Mouse (Mus musculus) mesoderm, embryonic 11.5 days (tissue): ENCODE data around the gene Cab39l.
"Not testable (repeated sequence)": the region's sequence is repeated elsewhere in the genome, so short reads cannot be mapped to it uniquely, and the experiment has no call there.

ENCODE experiments used
- DNase-seq: peaks from one replicate; pipeline ENCODE4 v3.0.0-alpha.2; 2012; ENCODE audit warnings: low read depth, low spot score

Gene Cab39l

DNA sequence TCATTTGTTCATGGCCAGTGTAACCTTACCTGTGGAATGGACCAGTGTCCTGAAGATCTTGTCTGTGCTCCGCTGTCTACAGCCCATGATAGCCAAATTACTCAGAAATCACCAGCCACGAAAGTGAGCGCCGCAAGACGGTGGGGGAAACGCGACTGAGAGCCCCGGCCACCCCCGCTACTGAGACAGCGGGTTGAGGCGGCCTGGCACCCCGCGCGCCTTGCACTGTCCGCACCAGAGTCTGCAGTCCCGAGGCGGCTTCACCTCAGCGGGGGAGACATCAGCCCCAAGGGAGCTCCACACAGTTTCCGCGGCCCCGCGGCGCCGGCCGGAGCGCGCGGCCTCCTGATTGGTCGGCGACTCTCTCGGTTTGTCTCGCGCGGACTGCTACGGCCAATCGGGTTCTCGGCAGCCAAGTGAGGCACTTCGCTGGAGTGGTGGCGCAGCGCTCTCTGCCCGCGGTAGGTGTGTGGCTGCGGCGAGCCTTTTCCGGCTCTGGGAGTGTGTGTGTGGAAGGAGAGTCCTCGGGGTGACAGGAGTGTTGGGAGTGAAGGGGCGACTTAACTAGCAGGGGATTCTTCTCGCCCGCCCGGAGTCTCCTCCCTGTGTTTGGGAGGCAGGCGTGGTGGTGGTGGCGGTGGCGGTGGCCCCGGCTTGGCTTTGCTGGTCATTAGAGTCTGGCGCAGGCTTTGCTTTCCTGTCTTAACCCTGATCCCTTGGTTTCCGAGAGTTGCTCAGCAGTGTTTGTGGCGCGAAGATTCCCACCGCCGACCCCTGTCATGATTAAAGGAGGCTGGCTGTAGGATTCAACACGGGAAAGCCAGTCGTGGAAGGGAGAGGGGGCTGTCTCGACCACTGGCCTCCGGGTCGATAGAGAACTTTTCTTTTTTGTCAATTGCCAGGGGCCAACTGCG, at the start of gene Cab39l, which contains the start of gene Setdb2:
Gene Cab39l, plus strand, starts transcription at position 415 of the 914 bp plus-strand sequence.
Gene Setdb2, minus strand, starts transcription at position 327 of the 914 bp plus-strand sequence.
- peak; percentile 95 for DNase-seq

GRCm38 (mm10) chr14:59395281-59395680, 45.5 kb upstream of the Cab39l start, which contains the start of gene Phf11c:
Gene Phf11c, minus strand, starts transcription at chr14:59395381.
- DNase-seq: no peak

DNA sequence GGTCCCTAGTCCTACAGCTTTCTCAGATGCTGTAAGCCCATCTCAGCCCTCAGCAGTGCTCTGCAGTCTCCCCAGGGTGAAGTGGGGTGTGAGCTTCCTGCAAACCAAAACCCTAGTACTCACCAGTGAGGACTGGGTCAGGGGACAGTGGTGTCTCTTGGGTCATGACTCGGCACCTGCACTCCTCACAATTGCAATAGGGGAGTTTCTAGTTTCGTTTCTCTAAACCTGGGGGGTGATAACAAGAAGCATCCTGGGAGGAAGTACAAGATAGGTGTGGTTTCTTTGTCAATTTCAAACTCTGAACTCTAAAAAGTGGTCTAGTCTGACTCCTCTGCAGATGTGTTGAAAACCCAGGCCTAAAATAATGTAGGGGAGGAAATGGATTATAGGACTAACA, 43.8 kb upstream of the Cab39l start:
- no peak for DNase-seq

DNA sequence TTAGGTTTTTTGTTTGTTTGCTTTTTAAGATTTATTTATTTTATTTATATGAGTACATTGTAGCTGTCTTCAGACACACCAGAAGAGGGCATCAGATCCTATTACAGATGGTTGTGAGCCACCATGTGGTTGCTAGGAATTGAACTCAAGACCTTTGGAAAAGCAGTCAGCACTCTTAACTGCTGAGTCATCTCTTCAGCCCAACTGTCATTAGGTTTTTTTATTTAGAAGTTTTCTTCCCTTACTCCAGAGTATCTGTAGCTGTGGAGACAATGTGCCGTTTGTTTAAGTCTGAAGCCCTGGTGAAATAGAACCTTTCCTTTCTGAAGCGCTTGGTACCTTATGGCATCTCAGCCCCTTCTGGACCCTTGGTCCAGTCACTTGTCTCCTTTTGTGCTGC, 25.8 kb upstream of the Cab39l start:
- not testable (repeated sequence) for DNase-seq

DNA sequence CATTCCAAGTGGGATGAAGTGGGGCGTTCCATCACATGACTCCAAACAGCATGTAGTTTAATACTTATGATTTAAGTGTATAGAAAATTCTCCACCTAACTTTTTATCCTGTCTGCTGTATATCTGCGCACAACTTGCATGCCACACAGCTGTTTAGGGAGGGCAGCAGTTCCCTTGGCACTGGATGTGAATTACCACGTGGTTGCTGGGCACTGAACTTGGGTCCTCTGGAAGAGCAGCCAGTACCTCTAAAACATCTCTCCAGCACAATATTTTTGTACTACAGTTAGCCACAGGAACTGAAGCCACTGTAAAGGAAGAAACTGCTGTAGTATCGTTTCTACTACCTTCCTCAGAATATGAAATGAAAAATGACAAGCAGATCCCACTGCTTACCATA, 22.6 kb upstream of the Cab39l start:
- DNase-seq: no peak

DNA sequence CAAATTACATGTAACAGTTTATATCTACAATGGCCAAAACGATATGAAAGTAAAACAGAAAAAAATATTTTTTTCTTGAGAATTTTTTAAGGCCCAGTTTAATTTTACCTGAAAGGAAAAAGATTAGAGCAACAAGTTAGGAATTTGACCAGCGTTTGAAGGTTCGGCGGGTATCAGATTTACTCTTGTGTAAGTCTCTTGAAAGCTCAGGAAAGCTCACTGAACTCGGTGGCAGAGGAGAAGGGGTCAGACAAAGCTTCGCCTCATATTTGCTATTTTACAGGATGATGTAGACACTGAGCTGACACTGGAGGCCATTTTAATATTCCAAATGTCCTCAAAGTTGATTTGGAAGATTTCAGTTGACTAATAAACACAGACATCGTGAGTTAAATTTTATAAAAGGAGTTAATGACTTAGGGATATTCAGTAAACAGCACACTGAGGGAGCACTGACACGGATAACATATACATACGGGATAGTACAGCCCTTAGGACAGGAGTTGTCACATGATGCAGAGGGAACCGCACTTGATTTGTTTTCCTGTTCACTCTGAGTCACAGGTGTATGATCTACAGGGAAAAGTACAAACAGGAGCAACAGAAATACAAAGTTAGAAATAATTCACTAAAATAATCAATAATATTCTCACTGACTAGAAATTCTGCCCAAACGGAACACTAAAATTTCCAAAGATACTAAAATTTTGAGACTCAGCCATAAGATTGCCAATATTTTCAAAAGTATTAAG, 17.7 kb upstream of the Cab39l start:
- no peak for DNase-seq

DNA sequence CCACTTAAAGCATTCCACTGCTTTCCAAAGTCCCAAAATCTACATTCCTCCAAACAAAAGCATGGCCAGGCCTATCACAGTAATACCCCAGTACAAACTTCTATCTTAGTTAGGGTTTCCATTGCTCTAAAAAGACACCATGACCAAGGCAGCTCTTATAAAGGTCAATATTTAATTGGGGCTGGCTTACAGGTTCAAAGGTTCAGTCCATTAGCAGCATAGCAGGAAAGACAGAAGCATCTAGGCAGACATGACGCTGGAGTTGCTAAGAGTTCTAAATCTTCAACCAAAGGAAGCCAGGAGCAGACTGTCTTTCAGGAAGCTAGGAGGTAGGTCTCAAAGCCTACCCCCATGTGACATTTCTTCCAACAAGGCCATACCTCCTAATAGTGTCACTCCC, 10.2 kb upstream of the Cab39l start:
- no peak for DNase-seq

- DNase-seq: no peak
Measured at GRCm38 (mm10) chr14:59433902-59434301, 6.9 kb upstream of the Cab39l start.

DNA sequence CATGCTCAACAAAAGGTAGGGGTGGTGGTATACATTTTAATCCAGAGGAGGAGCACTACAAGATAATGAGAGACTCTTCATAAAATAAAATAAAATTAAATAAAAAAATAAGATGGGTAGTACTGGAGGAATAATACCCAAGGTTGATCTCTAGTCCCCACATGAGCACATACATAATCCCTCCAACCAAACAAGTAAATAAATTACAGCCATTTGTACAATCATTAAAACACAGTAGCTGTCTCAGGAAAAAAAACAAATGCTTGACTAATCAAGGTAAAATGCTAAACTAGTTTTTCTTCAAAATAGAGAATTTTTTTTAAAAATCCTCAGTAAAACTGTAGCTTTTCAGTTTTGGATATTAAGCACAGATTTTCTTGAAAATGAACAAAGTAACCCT, 5.6 kb upstream of the Cab39l start:
- no peak for DNase-seq

GRCm38 (mm10) chr14:59437398-59437797, 3.4 kb upstream of the Cab39l start:
- DNase-seq: no peak

- DNase-seq: no peak
Measured at GRCm38 (mm10) chr14:59438505-59438904, 2.3 kb upstream of the Cab39l start.

DNA sequence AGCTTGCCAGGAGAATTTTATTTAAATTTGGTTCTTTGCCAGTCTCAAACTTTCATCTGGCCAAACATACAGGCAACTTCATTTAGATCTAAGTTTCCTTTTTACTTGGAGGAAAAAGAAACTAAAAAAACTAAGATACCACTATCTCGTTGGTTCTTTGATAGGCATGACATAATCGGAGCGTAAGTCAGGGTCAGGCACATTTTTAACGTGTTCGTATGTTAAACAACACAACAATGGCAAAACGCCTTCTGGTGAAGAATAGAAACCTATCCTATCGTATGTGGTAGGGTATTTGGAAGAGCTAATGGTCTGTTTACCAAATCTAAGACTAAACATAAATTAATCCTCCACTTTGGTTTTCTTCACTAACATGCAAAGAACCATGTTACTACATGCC, 733 bp upstream of the Cab39l start:
- no peak for DNase-seq

GRCm38 (mm10) chr14:59441472-59441805, 667 bp downstream of the Cab39l start:
- DNase-seq: no peak

DNA sequence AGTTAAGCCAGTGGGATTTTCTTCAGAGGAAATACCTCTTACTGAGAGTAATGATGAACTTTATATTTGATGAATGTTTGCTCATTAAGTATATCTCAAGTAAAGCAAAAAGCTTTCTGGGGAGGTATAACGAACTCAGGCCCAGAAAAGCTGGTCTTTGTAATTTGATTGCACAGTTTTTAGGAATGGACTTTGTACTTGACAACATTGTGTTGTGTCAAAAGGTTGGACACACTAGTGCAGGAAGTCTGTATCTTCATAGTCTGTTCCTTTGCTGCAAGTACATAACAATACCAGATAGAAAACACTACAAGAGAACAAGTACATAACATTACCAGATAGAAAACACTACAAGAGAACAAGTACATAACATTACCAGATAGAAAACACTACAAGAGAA, 4.6 kb downstream of the Cab39l start:
- no peak for DNase-seq

DNA sequence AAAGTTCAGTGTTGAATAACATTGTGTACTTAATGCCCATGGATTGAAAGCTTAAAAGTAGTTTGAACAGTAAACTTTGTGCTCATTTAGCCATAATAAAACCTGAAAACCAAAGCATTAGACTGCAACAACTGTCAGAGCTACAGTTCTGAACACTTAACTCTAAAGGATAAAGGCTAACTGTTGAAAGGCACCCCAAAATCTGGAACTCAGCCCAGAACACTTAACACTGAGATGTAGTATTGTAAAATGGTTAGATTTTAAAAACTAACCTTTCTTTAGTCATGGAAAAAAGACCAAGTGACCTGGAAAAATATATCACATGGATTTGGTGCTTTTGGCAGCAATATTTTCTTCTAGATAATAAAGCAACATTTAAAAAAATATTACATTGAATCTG, 7.2 kb downstream of the Cab39l start:
- DNase-seq: no peak

DNA sequence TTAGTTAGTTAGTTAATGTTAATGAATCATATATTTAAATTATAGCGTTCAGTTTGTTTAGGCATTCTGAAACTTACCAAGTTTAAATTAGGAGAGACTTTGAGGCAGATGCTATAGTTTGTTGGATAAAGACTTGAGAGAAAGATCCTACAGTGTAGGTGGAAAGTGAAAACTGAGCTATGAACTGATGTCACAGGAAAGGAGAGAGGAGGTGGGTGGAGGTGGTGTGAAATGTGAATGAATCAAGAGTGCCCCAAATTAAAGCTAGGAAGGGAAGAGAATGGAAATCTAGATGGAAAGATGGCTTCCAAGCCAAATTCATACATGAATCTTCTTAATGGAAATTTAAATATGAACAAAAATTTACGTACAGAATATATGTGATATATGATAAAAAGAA, 25.7 kb downstream of the Cab39l start:
- DNase-seq: no peak

- DNase-seq: peak; percentile 6
Measured at GRCm38 (mm10) chr14:59467798-59468197, 27.0 kb downstream of the Cab39l start.

DNA sequence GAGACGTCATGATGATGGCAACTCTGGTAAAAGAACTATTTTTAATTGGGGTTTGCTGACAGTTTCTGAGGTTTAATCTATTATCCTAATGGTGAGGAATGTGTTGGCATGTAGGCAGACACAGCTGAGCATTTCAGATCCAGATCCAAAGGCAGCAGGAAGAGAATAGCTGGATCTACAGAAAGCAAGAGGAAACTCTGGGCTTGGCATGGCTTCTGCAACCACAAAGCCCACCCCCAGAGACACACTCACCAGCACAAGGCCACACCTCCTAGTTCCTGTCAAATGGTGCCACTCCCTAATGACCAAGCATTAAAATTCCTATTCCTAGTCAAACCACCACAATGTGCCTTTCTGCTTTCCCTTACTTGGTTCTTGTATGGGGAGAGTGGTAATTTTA, 30.0 kb downstream of the Cab39l start:
- DNase-seq: no peak

GRCm38 (mm10) chr14:59478699-59479098, 37.9 kb downstream of the Cab39l start:
- DNase-seq: no peak

DNA sequence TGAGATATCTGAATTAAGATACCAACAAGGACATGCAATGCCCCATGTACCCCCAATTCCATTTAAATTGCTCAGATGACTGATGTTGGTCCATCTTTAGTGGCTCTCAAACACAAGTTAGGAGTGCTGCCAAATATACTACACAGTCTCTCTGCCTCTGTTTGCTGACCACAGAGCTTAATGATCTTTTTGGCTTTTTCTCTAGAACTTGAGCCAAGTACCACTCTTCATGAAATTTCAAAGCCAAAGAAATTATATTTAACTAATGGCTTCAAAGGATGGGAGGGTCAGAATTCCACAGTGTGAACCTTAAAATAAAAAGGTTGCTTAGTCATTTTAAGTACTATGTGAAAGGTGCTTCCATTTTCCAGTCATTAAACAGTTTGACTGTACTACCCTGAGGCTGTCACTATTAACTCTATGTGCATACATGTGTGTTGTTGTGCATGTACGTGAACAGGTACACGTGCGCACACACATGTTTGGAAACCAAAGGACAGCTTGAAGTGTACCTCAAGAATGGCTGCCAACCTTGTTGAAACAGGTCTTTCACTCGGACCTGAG, 44.6 kb downstream of the Cab39l start:
- no peak for DNase-seq

DNA sequence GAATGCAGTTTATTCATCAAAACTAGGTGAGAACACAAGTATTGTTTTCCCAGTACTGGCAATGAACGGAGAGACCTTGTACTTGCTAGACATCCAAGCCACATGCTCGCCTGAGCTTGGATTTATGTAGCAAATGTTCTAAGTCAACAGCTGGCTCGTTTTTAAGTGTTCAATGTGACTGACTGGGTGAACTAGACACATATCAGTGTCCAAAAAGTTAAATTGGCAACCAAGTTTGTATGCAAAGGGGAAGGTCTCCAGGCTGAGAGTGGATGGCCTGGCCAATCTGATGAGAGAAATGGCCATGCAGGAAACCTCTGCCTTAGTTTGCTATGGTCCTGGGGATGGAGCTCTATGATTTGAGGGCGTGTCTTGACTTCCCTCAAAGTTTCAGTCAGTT, 51.6 kb downstream of the Cab39l start:
- no peak for DNase-seq

- no peak for DNase-seq
Measured at GRCm38 (mm10) chr14:59497928-59498327, 57.2 kb downstream of the Cab39l start.
